Mouse (Mus musculus) MEL (cell line): ENCODE measurements around the gene Rnf144b. TPM values are rescaled to one million over a fixed set of nuclear protein-coding genes. Genes with fewer than 3 reads are reported as not detected.

Source experiments
- DNase-seq: peaks from one replicate; pipeline ENCODE4 v3.0.0; 2011; ENCODE audit warnings: low read depth, low spot score
- H3K27ac ChIP-seq: 2 replicates; pipeline ENCODE4 v1.5.1; 2012; ENCODE audit warnings: low read depth, mild to moderate bottlenecking, control low read depth, low read length, moderate library complexity; ENCODE audit not compliant: control insufficient read depth
- H3K27me3 ChIP-seq, 2 experiments: fragments of 150-350 bp in 1 of 2; sonication (generic) in 1 of 2; 2 replicates each; pipeline ENCODE4 v1.6.1; 2012; ENCODE audit warnings: low read length in 2 of 2, mild to moderate bottlenecking in 2 of 2, improper control_type of control experiment in 1 of 2, moderate library complexity in 1 of 2; ENCODE audit not compliant: insufficient read depth in 2 of 2, control insufficient read depth in 1 of 2
- H3K36me3 ChIP-seq, 2 experiments: 2 replicates each; pipeline ENCODE4 v1.6.1; 2012 to 2014; ENCODE audit warnings: low read length in 2 of 2, improper control_type of control experiment in 1 of 2, inconsistent platforms in 1 of 2, mild to moderate bottlenecking in 1 of 2; ENCODE audit not compliant: insufficient read depth in 2 of 2, control insufficient read depth in 1 of 2
- H3K4me1 ChIP-seq, 2 experiments: fragments of 150-350 bp in 1 of 2; sonication (generic) in 1 of 2; 2 replicates each; pipeline ENCODE4 v1.6.1; 2012; ENCODE audit warnings: low read length in 2 of 2, improper control_type of control experiment in 1 of 2, mild to moderate bottlenecking in 1 of 2; ENCODE audit not compliant: insufficient read depth in 2 of 2, control insufficient read depth in 1 of 2
- H3K4me3 ChIP-seq, 2 experiments: fragments of 150-350 bp in 1 of 2; sonication (generic) in 1 of 2; 2 replicates each; pipeline ENCODE4 v1.5.1; 2012; ENCODE audit warnings: low read depth in 2 of 2, low read length in 2 of 2, mild to moderate bottlenecking in 2 of 2, moderate library complexity in 2 of 2, control low read depth in 1 of 2, improper control_type of control experiment in 1 of 2; ENCODE audit not compliant: control insufficient read depth in 1 of 2, insufficient read depth in 1 of 2
- H3K79me2 ChIP-seq: 2 replicates; pipeline ENCODE4 v1.6.1; 2012; ENCODE audit warnings: mild to moderate bottlenecking, low read length, moderate library complexity; ENCODE audit not compliant: control insufficient read depth, poor library complexity, insufficient read depth
- H3K9ac ChIP-seq: 2 replicates; pipeline ENCODE4 v1.6.1; 2012; ENCODE audit warnings: low read depth, mild to moderate bottlenecking, control low read depth, low read length, moderate library complexity; ENCODE audit not compliant: control insufficient read depth, poor library complexity, severe bottlenecking
- H3K9me3 ChIP-seq: fragments of 150-350 bp; sonication (generic); replicated peaks from 2 replicates; pipeline ENCODE4 v1.6.1; 2012; ENCODE audit warnings: mild to moderate bottlenecking, low read length, improper control_type of control experiment, moderate library complexity; ENCODE audit not compliant: insufficient read depth
- BHLHE40 ChIP-seq: IDR thresholded peaks from 2 replicates; pipeline ENCODE4 v1.6.1; 2012; ENCODE audit warnings: low read depth, mild to moderate bottlenecking, inconsistent platforms, low read length, improper control_type of control experiment, borderline replicate concordance
- CHD1 ChIP-seq: IDR thresholded peaks from 2 replicates; pipeline ENCODE4 v1.6.1; 2012; ENCODE audit warnings: low read depth, mild to moderate bottlenecking, inconsistent platforms, low read length, improper control_type of control experiment
- CHD2 ChIP-seq: IDR thresholded peaks from 2 replicates; pipeline ENCODE4 v1.6.1; 2011; ENCODE audit warnings: low read length, improper control_type of control experiment
- CTCF ChIP-seq, 3 experiments: IDR thresholded peaks in 2 of 3; conservative IDR thresholded peaks in 1 of 3; 2 replicates each; pipeline ENCODE4 v1.5.1; 2011 to 2012; ENCODE audit warnings: low read length in 3 of 3, low read depth in 2 of 3, mild to moderate bottlenecking in 2 of 3, improper control_type of control experiment in 1 of 3, inconsistent platforms in 1 of 3, mixed read lengths in 1 of 3, moderate library complexity in 1 of 3; ENCODE audit not compliant: control insufficient read depth in 1 of 3, insufficient read depth in 1 of 3, poor library complexity in 1 of 3, severe bottlenecking in 1 of 3
- EP300 ChIP-seq, 2 experiments: IDR thresholded peaks; 2 replicates each; pipeline ENCODE4 v1.6.1; 2011; ENCODE audit warnings: improper control_type of control experiment in 2 of 2, low read length in 2 of 2, low read depth in 1 of 2, mild to moderate bottlenecking in 1 of 2
- ETS1 ChIP-seq: IDR thresholded peaks from 2 replicates; pipeline ENCODE4 v1.6.1; 2012; ENCODE audit warnings: low read depth, mild to moderate bottlenecking, inconsistent platforms, low read length, improper control_type of control experiment, moderate library complexity
- GABPA ChIP-seq: IDR thresholded peaks from 2 replicates; pipeline ENCODE4 v1.6.1; 2012; ENCODE audit warnings: low read depth, mild to moderate bottlenecking, inconsistent platforms, low read length, improper control_type of control experiment, moderate library complexity
- GATA1 ChIP-seq: IDR thresholded peaks from 2 replicates; pipeline ENCODE4 v1.6.1; 2011; ENCODE audit warnings: low read depth, low read length, improper control_type of control experiment
- JUND ChIP-seq: IDR thresholded peaks from 2 replicates; pipeline ENCODE4 v1.6.1; 2011; ENCODE audit warnings: low read depth, mild to moderate bottlenecking, improper control_type of control experiment, low read length
- KAT2A ChIP-seq: conservative IDR thresholded peaks from 2 replicates; pipeline ENCODE4 v1.6.1; 2012; ENCODE audit warnings: low read depth, low read length, improper control_type of control experiment, inconsistent platforms
- MAFK ChIP-seq: IDR thresholded peaks from 2 replicates; pipeline ENCODE4 v1.6.1; 2011; ENCODE audit warnings: low read depth, mild to moderate bottlenecking, low read length, improper control_type of control experiment, borderline replicate concordance
- MAZ ChIP-seq: IDR thresholded peaks from 2 replicates; pipeline ENCODE4 v1.6.1; 2012; ENCODE audit warnings: low read depth, mild to moderate bottlenecking, inconsistent platforms, low read length, improper control_type of control experiment
- MEF2A ChIP-seq: IDR thresholded peaks from 2 replicates; pipeline ENCODE4 v1.6.1; 2014; ENCODE audit warnings: low read depth, mild to moderate bottlenecking, inconsistent platforms, low read length, improper control_type of control experiment; ENCODE audit not compliant: poor library complexity, insufficient replicate concordance, severe bottlenecking; ENCODE audit errors: extremely low read depth
- MYB ChIP-seq: IDR thresholded peaks from 2 replicates; pipeline ENCODE4 v1.6.1; 2011; ENCODE audit warnings: mild to moderate bottlenecking, low read depth, low read length, improper control_type of control experiment
- MYC ChIP-seq: IDR thresholded peaks from 2 replicates; pipeline ENCODE4 v1.6.1; 2011; ENCODE audit warnings: low read depth, mild to moderate bottlenecking, low read length, improper control_type of control experiment, moderate library complexity
- POLR2A ChIP-seq, 2 experiments: IDR thresholded peaks; 2 replicates each; pipeline ENCODE4 v1.6.1; 2011 to 2012; ENCODE audit warnings: low read length in 2 of 2, mild to moderate bottlenecking in 2 of 2, control low read depth in 1 of 2, improper control_type of control experiment in 1 of 2, low read depth in 1 of 2, moderate library complexity in 1 of 2; ENCODE audit not compliant: control insufficient read depth in 1 of 2, insufficient read depth in 1 of 2, poor library complexity in 1 of 2
- POLR2AphosphoS2 ChIP-seq: IDR thresholded peaks from 2 replicates; pipeline ENCODE4 v1.6.1; 2011; ENCODE audit warnings: low read length, improper control_type of control experiment
- POLR2AphosphoS5 ChIP-seq: IDR thresholded peaks from 2 replicates; pipeline ENCODE4 v1.6.1; 2012; ENCODE audit warnings: low read depth, borderline replicate concordance, mild to moderate bottlenecking, inconsistent platforms, low read length, moderate library complexity, mixed read lengths
- RAD21 ChIP-seq: IDR thresholded peaks from 2 replicates; pipeline ENCODE4 v1.6.1; 2011; ENCODE audit warnings: mild to moderate bottlenecking, low read depth, low read length, improper control_type of control experiment
- SMC3 ChIP-seq: IDR thresholded peaks from 2 replicates; pipeline ENCODE4 v1.6.1; 2011; ENCODE audit warnings: low read depth, low read length, improper control_type of control experiment
- TAL1 ChIP-seq: IDR thresholded peaks from 2 replicates; pipeline ENCODE4 v1.6.1; 2012; ENCODE audit warnings: mild to moderate bottlenecking, inconsistent platforms, low read length, moderate library complexity, mixed read lengths
- TBP ChIP-seq: IDR thresholded peaks from 2 replicates; pipeline ENCODE4 v1.8.0; 2011; ENCODE audit warnings: low read depth, low read length, improper control_type of control experiment
- UBTF ChIP-seq: IDR thresholded peaks from 2 replicates; pipeline ENCODE4 v1.6.1; 2012; ENCODE audit warnings: low read depth, mild to moderate bottlenecking, inconsistent platforms, low read length, improper control_type of control experiment, moderate library complexity, borderline replicate concordance; ENCODE audit not compliant: insufficient read depth
- USF1 ChIP-seq: IDR thresholded peaks from 2 replicates; pipeline ENCODE4 v1.6.1; 2014; ENCODE audit warnings: low read depth, mild to moderate bottlenecking, inconsistent platforms, low read length, improper control_type of control experiment, moderate library complexity
- USF2 ChIP-seq, 2 experiments: IDR thresholded peaks; 2 replicates each; pipeline ENCODE4 v1.6.1; 2011 to 2012; ENCODE audit warnings: improper control_type of control experiment in 2 of 2, low read length in 2 of 2, borderline replicate concordance in 1 of 2, inconsistent platforms in 1 of 2, low read depth in 1 of 2, mild to moderate bottlenecking in 1 of 2; ENCODE audit not compliant: insufficient read depth in 1 of 2
- polyA plus RNA-seq, 2 experiments: library from polyadenylated mRNA; stranded (reverse) in 1 of 2; unstranded in 1 of 2; fragments of >175 nt in 1 of 2; fragments of >200 nt in 1 of 2; gene quantifications; 2 replicates each; pipeline versions ENCODE4 v1.2.1 to v1.2.4; 2012; ENCODE audit warnings: low replicate concordance in 2 of 2, low read depth in 1 of 2; ENCODE audit not compliant: insufficient read length in 2 of 2, insufficient read depth in 1 of 2, missing spikeins in 1 of 2
- total RNA-seq: library from RNA; depleted of rRNA; stranded (reverse); fragments of 300-350 nt; gene quantifications from 2 replicates; pipeline ENCODE4 v1.2.3, GENCODE M21; 2012

The Rnf144b gene
- total and polyA plus RNA-seq, 3 experiments: not detected

- H3K79me2 ChIP-seq: no peaks in the 10 kb centered on the region
- H3K4me1 ChIP-seq: no peaks in the 10 kb centered on the region
- no peaks in the 10 kb centered on the region for H3K27me3 ChIP-seq
- H3K9ac ChIP-seq: no peak overlapping the region
- DNase-seq: no peak
- no peaks in the 10 kb centered on the region for H3K36me3 ChIP-seq
- no peak overlapping the region for H3K27ac ChIP-seq
- TF ChIP-seq RAD21: no peak
- TF ChIP-seq TAL1: no peak
- no peak for TF ChIP-seq POLR2AphosphoS2
- no peak for TF ChIP-seq CHD1
- no peak for TF ChIP-seq USF1
- no peak for TF ChIP-seq CHD2
- no peak for TF ChIP-seq GABPA
- TF ChIP-seq TBP: no peak
- no peak for TF ChIP-seq KAT2A
- no peak for TF ChIP-seq MEF2A
- TF ChIP-seq MAZ: no peak
- no peak for TF ChIP-seq EP300 (IDR thresholded peaks at IDR 0.05; ENCODE audit: low read depth in 1 of 2, low read length in 2 of 2)
- no peak for TF ChIP-seq MYB
- no peak for TF ChIP-seq GATA1
- TF ChIP-seq, all 39 proteins: peak for 0
- Histone ChIP-seq H3K4me3 (no peak overlapping the region), H3K9me3 (no peaks in the 10 kb centered on the region)
Observed at GRCm38 (mm10) chr13:47170026-47170425, 47.6 kb downstream of the Rnf144b start.

- Histone ChIP-seq H3K4me3 (no peak overlapping the region), H3K27ac (no peak overlapping the region)
- TF ChIP-seq JUND (no peak), CTCF (IDR thresholded peaks at IDR 0.05 in 2 of 3, conservative IDR thresholded peaks at IDR 0.05 in 1 of 3; ENCODE audit: control insufficient read depth in 1 of 3, insufficient read depth in 1 of 3, low read depth in 2 of 3, low read length in 3 of 3, poor library complexity in 1 of 3, severe bottlenecking in 1 of 3) (no peak), MYC (no peak), BHLHE40 (no peak), UBTF (no peak), GATA1 (no peak), MYB (no peak), GABPA (no peak), EP300 (IDR thresholded peaks at IDR 0.05; ENCODE audit: low read depth in 1 of 2, low read length in 2 of 2) (no peak), CHD1 (no peak), MAFK (no peak), ETS1 (no peak), TBP (no peak), POLR2AphosphoS2 (no peak), USF2 (IDR thresholded peaks at IDR 0.05; ENCODE audit: borderline replicate concordance in 1 of 2, insufficient read depth in 1 of 2, low read depth in 1 of 2, low read length in 2 of 2) (no peak), POLR2A (IDR thresholded peaks at IDR 0.05; ENCODE audit: control insufficient read depth in 1 of 2, insufficient read depth in 1 of 2, low read depth in 1 of 2, low read length in 2 of 2, poor library complexity in 1 of 2) (no peak), POLR2AphosphoS5 (no peak), SMC3 (no peak)
- TF ChIP-seq, all 39 proteins: peak for 0
- Histone ChIP-seq H3K79me2 (no peaks in the 10 kb centered on the region), H3K27me3 (no peaks in the 10 kb centered on the region), H3K36me3 (no peaks in the 10 kb centered on the region), H3K4me1 (no peaks in the 10 kb centered on the region), H3K9me3 (no peaks in the 10 kb centered on the region), H3K9ac (no peak overlapping the region)
- DNase-seq: no peak
Observed at GRCm38 (mm10) chr13:47170811-47171555, 48.5 kb downstream of the Rnf144b start.
